Mouse (Mus musculus) ES-E14 (cell line): ENCODE results near the gene Nccrp1.

Source experiments
- CHD2 ChIP-seq: IDR thresholded peaks from 2 replicates; pipeline ENCODE4 v1.6.1; 2014; ENCODE audit warnings: mild to moderate bottlenecking, low read depth, low read length, inconsistent platforms
- ZC3H11A ChIP-seq: IDR thresholded peaks from 2 replicates; pipeline ENCODE4 v1.6.1; 2012; ENCODE audit warnings: low read depth, mild to moderate bottlenecking, inconsistent platforms, low read length, borderline replicate concordance
- ZNF384 ChIP-seq: IDR thresholded peaks from 2 replicates; pipeline ENCODE4 v1.6.1; 2012; ENCODE audit warnings: low read depth, low read length, inconsistent platforms

GRCm38 (mm10) chr7:28578543-28579053 is 31.5 kb upstream of the Nccrp1 start:
- TF ChIP-seq ZNF384 (no peak), ZC3H11A (no peak), CHD2 (0 out of 2 replicates have a peak, but pooled peaks have one; percentile 22)
